Mouse (Mus musculus) midbrain, embryonic 10.5 days (tissue): Measurements from ENCODE around the gene Lhcgr. TPM values are rescaled to one million over a fixed set of nuclear protein-coding genes. Genes with fewer than 3 reads are reported as not detected.
A peak's percentile ranks its signal among the peaks of the same experiment; 100 is the strongest.

Experiments used
- DNase-seq: peaks from one replicate; pipeline ENCODE4 v3.0.0-alpha.2; 2017; ENCODE audit warnings: low spot score
- H3K27ac ChIP-seq: fragments of 300-500 bp; sonication (generic); replicated peaks from 2 replicates; pipeline ENCODE4 v1.5.1; 2016; ENCODE audit warnings: mild to moderate bottlenecking
- H3K27me3 ChIP-seq: fragments of 300-500 bp; sonication (generic); 2 replicates; pipeline ENCODE4 v1.6.1; 2016; ENCODE audit warnings: low read depth, mild to moderate bottlenecking; ENCODE audit not compliant: poor library complexity, severe bottlenecking
- H3K36me3 ChIP-seq: fragments of 300-500 bp; sonication (generic); 2 replicates; pipeline ENCODE4 v1.6.1; 2016; ENCODE audit warnings: mild to moderate bottlenecking, moderate library complexity
- H3K4me1 ChIP-seq: fragments of 300-500 bp; sonication (generic); 2 replicates; pipeline ENCODE4 v1.6.1; 2016
- H3K4me3 ChIP-seq: fragments of 300-500 bp; sonication (generic); 2 replicates; pipeline ENCODE4 v1.5.1; 2016; ENCODE audit warnings: mild to moderate bottlenecking, moderate library complexity
- H3K9me3 ChIP-seq: fragments of 300-500 bp; sonication (generic); replicated peaks from 2 replicates; pipeline ENCODE4 v1.6.1; 2016; ENCODE audit warnings: mild to moderate bottlenecking
- WGBS: fragments of 180-500 bp; shearing (Covaris S2); methylation state at CpG from one replicate; pipeline ENCODE4 v1.1.7; 2016; 5-methylcytosine and 5-hydroxymethylcytosine counted together
- polyA plus RNA-seq: library from polyadenylated mRNA; unstranded; fragments of >200 nt; fragmentation: Nextera tagmentation; extraction: Ambion mirVana; gene quantifications from 2 replicates; pipeline ENCODE4 v1.2.1, GENCODE M21; 2016

Gene Lhcgr
- polyA plus RNA-seq, 1 experiment from 2014 or later = 0.25 TPM

- H3K27ac ChIP-seq = no peak overlapping the region
- H3K9me3 ChIP-seq = 0 out of 2 replicates have a peak, but pooled peaks cover 3% of the 10 kb centered on the region
- H3K4me1 ChIP-seq = peaks cover 32% of the 10 kb centered on the region
- no peak overlapping the region for H3K4me3 ChIP-seq
- peaks cover 30% of the 10 kb centered on the region for H3K27me3 ChIP-seq
- DNase-seq = no peak
- 40% methylated on average over 2 of the region's 2 CpGs for WGBS
- H3K36me3 ChIP-seq = no peaks in the 10 kb centered on the region
These were observed 22.4 kb downstream of the Lhcgr start for GRCm38 (mm10) chr17:88769283-88769859.

GRCm38 (mm10) chr17:88766857-88767256 is 24.9 kb downstream of the Lhcgr start:
- 82% methylated on average over 6 of the region's 6 CpGs for WGBS
- no peak for DNase-seq
- Histone ChIP-seq H3K27ac (no peak overlapping the region), H3K9me3 (0 out of 2 replicates have a peak, but pooled peaks cover 3% of the 10 kb centered on the region), H3K4me3 (no peak overlapping the region), H3K4me1 (peaks cover 39% of the 10 kb centered on the region), H3K36me3 (no peaks in the 10 kb centered on the region), H3K27me3 (peaks cover 42% of the 10 kb centered on the region)

DNA sequence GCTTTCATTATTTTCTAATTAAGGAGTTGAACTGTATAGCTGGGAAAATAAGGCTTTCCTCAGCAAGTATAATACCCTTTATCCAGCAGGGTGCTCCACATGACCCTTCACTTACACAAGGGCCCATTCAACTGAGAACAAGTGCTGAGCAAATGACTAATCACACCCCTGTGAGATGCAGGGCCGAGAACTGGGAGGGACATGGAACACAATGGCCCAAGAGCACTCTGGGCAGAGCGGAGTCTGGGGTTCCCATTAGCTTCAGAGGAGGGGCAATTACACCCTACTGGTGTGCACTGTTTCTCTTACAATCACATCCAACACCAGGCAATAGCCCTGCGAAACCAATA is 27.7 kb downstream of the Lhcgr start:
- Histone ChIP-seq H3K27ac (no peak overlapping the region), H3K9me3 (0 out of 2 replicates have a peak, but pooled peaks cover 3% of the 10 kb centered on the region), H3K36me3 (no peaks in the 10 kb centered on the region), H3K4me3 (no peak overlapping the region), H3K4me1 (peaks cover 27% of the 10 kb centered on the region), H3K27me3 (peaks cover 69% of the 10 kb centered on the region)
- no peak for DNase-seq
- 27% methylated on average over 3 of the region's 3 CpGs for WGBS

DNA sequence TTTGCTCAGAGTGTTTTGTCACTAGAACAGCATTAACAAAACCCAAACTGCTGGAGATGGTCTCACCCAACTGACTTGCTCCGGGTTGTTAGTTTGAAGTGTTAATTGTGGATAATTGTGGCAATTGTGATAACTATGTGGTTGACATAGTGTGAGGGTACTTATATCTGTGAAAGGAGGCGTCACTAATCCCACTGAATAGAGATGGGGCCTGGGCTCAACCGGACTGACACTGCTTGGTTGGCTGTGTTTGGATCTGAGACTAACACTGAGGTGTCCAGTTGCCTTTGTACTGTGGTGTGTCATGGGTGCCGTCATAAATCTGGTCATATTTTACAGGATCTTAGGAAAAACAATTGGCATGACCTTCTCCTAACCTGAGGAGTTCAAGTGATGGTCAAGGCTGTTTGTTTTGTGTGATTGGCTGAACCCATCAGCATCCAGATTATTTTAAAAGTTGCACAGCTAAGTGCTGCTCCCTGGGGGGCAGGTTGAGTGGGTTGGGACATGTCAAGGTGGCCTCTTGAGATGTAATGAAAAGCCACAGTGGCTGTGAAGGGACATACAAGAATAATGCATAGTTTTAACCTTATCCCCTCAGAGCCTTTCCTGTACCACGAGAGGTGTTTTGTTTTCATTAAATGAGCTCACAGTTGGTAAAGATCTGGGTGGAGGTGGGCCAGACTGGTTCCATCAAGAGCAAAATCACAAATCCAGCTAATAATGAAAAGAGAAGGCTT is 28.2 kb downstream of the Lhcgr start:
- peaks cover 75% of the 10 kb centered on the region for H3K27me3 ChIP-seq
- no peak for DNase-seq

DNA sequence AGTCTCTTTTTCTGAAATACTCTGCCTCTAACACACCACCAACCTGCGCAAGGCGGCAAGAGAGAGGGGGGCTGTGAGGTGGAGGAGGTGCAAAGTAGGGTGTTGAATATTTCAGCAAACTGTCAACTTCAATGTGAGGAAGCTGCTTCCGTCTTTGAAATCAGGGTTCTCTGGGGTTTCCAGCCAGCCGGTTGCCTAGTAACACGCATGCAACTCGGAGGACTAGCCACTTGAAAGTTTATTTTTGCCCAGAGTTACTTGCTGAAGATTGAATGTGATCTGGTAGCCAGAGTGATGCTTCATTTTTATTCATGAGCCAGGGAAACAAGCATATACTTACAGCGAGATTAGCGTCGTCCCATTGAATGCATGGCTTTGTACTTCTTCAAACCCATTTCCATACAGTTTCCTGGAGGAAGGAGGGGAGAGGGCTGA is 33.8 kb downstream of the Lhcgr start:
- Histone ChIP-seq H3K4me3 (no peak overlapping the region; the same call in 1 of the 2 replicates), H3K4me1 (peaks cover 54% of the 10 kb centered on the region), H3K36me3 (no peaks in the 10 kb centered on the region), H3K27ac (peak overlapping the region; percentile 70), H3K27me3 (peaks cover 97% of the 10 kb centered on the region), H3K9me3 (no peaks in the 10 kb centered on the region)
- WGBS = 16% methylated on average over 9 of the region's 9 CpGs
- DNase-seq = peak; percentile 50

More for the DNA sequence above, 28.2 kb downstream of the Lhcgr start:
- Histone ChIP-seq H3K36me3 (no peaks in the 10 kb centered on the region), H3K4me1 (peaks cover 28% of the 10 kb centered on the region), H3K27ac (0 out of 2 replicates have a peak overlapping the region, but pooled peaks have one; percentile 4), H3K4me3 (no peak overlapping the region), H3K9me3 (0 out of 2 replicates have a peak, but pooled peaks cover 3% of the 10 kb centered on the region)
- 23% methylated on average over 5 of the region's 5 CpGs for WGBS

- H3K27ac ChIP-seq = no peak overlapping the region
- no peaks in the 10 kb centered on the region for H3K9me3 ChIP-seq
- H3K27me3 ChIP-seq = peaks cover 84% of the 10 kb centered on the region
- 67% methylated on average over 6 of the region's 6 CpGs for WGBS
- DNase-seq = no peak
- no peaks in the 10 kb centered on the region for H3K36me3 ChIP-seq
- H3K4me3 ChIP-seq = no peak overlapping the region
- H3K4me1 ChIP-seq = peaks cover 60% of the 10 kb centered on the region
These were observed 36.0 kb downstream of the Lhcgr start for GRCm38 (mm10) chr17:88755776-88756175.

- WGBS = 62% methylated on average over 12 of the region's 12 CpGs
- no peak for DNase-seq
- H3K27ac ChIP-seq = peak overlapping the region; percentile 33; the same call in 1 of the 2 replicates
These were observed 38.3 kb downstream of the Lhcgr start for GRCm38 (mm10) chr17:88753472-88753857.

DNA sequence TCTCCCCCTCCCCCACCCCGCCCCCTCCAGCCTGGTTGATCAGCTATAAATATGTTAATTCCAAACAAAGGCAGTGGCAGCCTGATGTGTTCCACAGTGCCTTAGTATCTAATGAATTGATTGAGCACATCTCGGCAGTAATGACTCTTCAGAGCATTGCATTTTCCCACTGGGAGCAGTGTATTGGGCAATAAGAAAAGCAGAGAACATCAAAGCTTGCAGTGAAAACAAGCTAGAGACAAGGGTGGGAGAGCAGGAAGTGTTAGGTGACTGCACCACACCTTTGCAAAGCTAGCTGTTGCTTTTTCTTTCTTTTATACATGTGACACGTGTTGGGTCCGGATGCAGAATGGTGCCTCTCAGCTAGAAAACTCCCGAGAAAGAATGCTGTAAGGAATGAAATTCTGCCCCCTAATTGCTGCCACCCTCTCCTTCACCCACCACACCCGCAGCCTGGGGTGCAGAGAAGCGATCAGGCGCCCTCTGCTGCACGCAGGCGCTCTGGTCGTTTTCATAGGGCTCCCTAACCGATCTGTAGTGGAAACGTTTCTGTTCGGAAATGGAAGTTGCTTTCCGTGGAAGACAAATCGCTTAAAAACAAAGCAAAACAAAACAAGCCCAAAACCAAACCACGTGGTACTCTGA is 38.8 kb downstream of the Lhcgr start:
- Histone ChIP-seq H3K27ac (peak overlapping the region; percentile 4; the same call in 1 of the 2 replicates), H3K36me3 (no peaks in the 10 kb centered on the region), H3K4me3 (no peak overlapping the region), H3K4me1 (peaks cover 63% of the 10 kb centered on the region), H3K27me3 (peaks cover 56% of the 10 kb centered on the region), H3K9me3 (no peaks in the 10 kb centered on the region)
- DNase-seq = no peak
- 12% methylated on average over 17 of the region's 17 CpGs for WGBS

More at GRCm38 (mm10) chr17:88753472-88753857, 38.3 kb downstream of the Lhcgr start:
- H3K4me3 ChIP-seq = no peak overlapping the region
- H3K27me3 ChIP-seq = peaks cover 61% of the 10 kb centered on the region
- peaks cover 68% of the 10 kb centered on the region for H3K4me1 ChIP-seq
- no peaks in the 10 kb centered on the region for H3K36me3 ChIP-seq
- no peaks in the 10 kb centered on the region for H3K9me3 ChIP-seq

- Histone ChIP-seq H3K4me3 (no peak overlapping the region), H3K27me3 (peaks cover 23% of the 10 kb centered on the region), H3K36me3 (no peaks in the 10 kb centered on the region), H3K27ac (0 out of 2 replicates have a peak overlapping the region, but pooled peaks have one; percentile 18), H3K9me3 (no peaks in the 10 kb centered on the region), H3K4me1 (peaks cover 40% of the 10 kb centered on the region)
- 84% methylated on average over 8 of the region's 8 CpGs for WGBS
- no peak for DNase-seq
These were observed 42.1 kb downstream of the Lhcgr start for GRCm38 (mm10) chr17:88749646-88750045.

DNA sequence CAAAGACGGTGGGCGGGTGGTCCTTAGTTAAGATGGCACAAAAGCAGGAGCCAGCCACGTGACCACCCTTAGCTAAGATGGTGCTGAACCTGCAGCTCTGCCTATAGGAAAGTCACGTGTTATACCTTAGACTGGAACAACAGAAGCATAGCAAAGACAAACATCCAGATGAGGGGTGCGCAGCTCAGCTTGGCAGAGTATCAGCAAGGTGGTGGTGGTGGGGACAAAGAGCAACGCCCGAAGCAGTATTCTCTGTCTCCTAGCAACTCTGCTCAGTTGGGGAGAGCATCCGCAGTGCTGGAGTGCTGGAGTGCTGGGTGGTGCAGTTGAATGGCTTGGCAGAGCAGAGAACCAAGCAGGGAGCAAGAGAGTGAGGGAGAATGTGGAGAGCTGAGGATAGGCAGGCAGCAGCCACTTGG is 85.5 kb downstream of the Lhcgr start:
- Histone ChIP-seq H3K4me3 (no peak overlapping the region), H3K9me3 (no peaks in the 10 kb centered on the region), H3K36me3 (no peaks in the 10 kb centered on the region), H3K4me1 (peaks cover 15% of the 10 kb centered on the region), H3K27me3 (no peaks in the 10 kb centered on the region), H3K27ac (peak overlapping the region; percentile 34)
- DNase-seq = peak; percentile 36
- WGBS = 21% methylated on average over 8 of the region's 8 CpGs

DNA sequence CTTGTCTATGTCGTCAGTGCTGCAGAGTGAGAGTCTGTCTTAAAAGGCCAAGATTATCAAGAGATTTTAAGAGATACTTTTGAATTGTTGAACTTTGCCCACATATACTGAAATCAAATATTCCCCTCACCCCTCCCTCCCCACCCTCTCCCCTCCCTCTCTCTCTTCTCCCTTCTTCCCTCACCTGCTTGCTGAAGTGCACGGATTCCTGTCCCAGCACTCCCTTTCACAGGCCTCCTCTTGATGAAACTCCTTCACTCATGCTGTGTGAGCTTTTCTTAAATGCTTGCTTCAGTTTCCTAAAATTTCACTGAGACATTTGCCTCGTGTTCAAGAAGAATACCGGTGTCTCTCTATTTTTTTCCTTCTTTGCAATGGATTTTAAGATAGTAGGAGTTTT is 88.7 kb downstream of the Lhcgr start:
- H3K4me1 ChIP-seq = peaks cover 15% of the 10 kb centered on the region
- 42% methylated on average over 4 of the region's 4 CpGs for WGBS
- H3K27ac ChIP-seq = no peak overlapping the region
- no peak for DNase-seq
- H3K36me3 ChIP-seq = no peaks in the 10 kb centered on the region
- no peaks in the 10 kb centered on the region for H3K27me3 ChIP-seq
- peaks cover 5% of the 10 kb centered on the region for H3K9me3 ChIP-seq
- no peak overlapping the region for H3K4me3 ChIP-seq

DNA sequence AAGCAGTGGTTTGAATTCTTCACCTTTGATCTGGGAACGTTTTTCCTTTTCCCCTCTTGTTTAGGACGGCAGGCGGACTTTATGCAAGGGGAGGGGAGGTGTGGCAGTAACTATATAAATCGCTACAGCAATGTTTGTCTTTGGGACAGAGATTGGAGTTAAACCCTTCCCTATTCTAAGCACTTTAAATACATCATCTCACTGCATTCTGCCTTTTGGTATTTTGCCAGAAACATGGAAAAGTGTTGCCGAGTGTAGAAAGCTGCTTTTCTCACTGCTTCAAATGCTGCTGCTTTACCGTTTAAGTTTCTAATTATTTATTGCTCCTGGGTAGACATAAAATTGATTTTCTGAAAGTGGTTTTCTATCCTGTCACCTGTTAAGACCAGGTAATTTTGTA is 89.4 kb downstream of the Lhcgr start:
- Histone ChIP-seq H3K4me3 (no peak overlapping the region), H3K27me3 (no peaks in the 10 kb centered on the region), H3K9me3 (peaks cover 5% of the 10 kb centered on the region), H3K4me1 (peaks cover 16% of the 10 kb centered on the region), H3K36me3 (no peaks in the 10 kb centered on the region), H3K27ac (no peak overlapping the region)
- 50% methylated on average over 6 of the region's 6 CpGs for WGBS
- DNase-seq = no peak

DNA sequence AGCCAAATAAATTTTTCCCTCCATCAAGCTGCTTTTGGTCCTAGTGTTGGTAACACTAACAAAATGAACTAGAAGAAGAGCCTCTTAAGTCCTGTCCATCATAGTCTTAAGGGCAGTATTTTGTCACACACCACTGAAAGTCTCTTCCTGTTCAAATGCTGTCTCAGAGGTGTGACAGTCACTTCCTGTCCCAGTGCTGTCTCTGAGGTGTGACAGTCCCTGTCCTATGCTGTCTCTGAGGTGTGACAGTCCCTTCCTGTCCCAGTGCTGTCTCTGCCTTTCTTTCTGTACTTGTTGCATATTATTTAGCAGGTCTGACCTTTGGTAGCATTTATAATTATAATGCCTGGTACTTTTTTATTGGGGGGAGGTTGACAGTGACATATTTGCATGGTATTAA is 90.9 kb downstream of the Lhcgr start:
- no peak for DNase-seq
- H3K27ac ChIP-seq = no peak overlapping the region

More for the DNA sequence above, 90.9 kb downstream of the Lhcgr start:
- H3K36me3 ChIP-seq = no peaks in the 10 kb centered on the region
- H3K4me1 ChIP-seq = peaks cover 13% of the 10 kb centered on the region
- no peaks in the 10 kb centered on the region for H3K27me3 ChIP-seq
- no peak overlapping the region for H3K4me3 ChIP-seq
- peaks cover 5% of the 10 kb centered on the region for H3K9me3 ChIP-seq
